ENCODE assay signal across 17 mouse cellular contexts in genomic region chr3:62962608-62963007, GRCm38 (mm10).
DNase-seq lines count a peak whose midpoint lies in the region; ATAC-seq and TF ChIP-seq lines count a peak whose summit lies in the region.
"Had no signal": no experiment of that assay in that cellular context is flagged by ENCODE, and none has a peak within 500 bp of the region (broad histone marks: within the 10 kb centered on the region; RNA-seq: fewer than 3 reads in every experiment).

No protein-coding gene starts in this region.

- H3K9me3 ChIP-seq in midbrain, postnatal 0 days (ENCODE audit: low read length) = no peaks in the 10 kb centered on the region
- H3K9me3 ChIP-seq: embryonic facial prominence, embryonic 13.5 days; limb, embryonic 10.5 days; liver, embryonic 13.5 days; neural tube, embryonic 13.5 days had no signal

- TF ChIP-seq CTCF in bone marrow macrophage, adult 2 months (IDR thresholded peaks at IDR 0.05; ENCODE audit: low read depth, low read length) = no peak
- no peak for TF ChIP-seq CTCF in midbrain, postnatal 0 days (IDR thresholded peaks at IDR 0.05)

- DNase-seq in adrenal gland, adult (ENCODE audit: inconsistent age in 2 of 2, low spot score in 1 of 2) = peak; percentile 15 to 58
- DNase-seq in adrenal gland, postnatal 4 days (ENCODE audit: low spot score in 2 of 2) = no peak
- peak; percentile 53 for DNase-seq in Muller cell, postnatal 12 days (ENCODE audit: inconsistent ontology term)
- peak; percentile 54 for DNase-seq in lung, postnatal 25 days (ENCODE audit: low spot score)
- no peak for DNase-seq in midbrain, postnatal 0 days (ENCODE audit: low spot score)
- no peak for DNase-seq in right cerebral cortex, postnatal 25 days
- no peak for DNase-seq in gastrocnemius, adult 8-10 months (ENCODE audit: low spot score in 2 of 2)
- DNase-seq: cerebellum, adult 11-12 months; kidney, adult 9 months; kidney, postnatal 4 days; layer of hippocampus, postnatal 36 days; liver, embryonic 13.5 days had no signal

- H3K4me3 ChIP-seq in bone marrow macrophage, adult 2 months (ENCODE audit: insufficient read depth, low read length) = no peak overlapping the region
- no peak overlapping the region for H3K4me3 ChIP-seq in midbrain, postnatal 0 days (ENCODE audit: low read depth, low read length)
- H3K4me3 ChIP-seq: embryonic facial prominence, embryonic 13.5 days; limb, embryonic 10.5 days; liver, embryonic 13.5 days; neural tube, embryonic 13.5 days had no signal

- H3K9ac ChIP-seq in midbrain, postnatal 0 days (replicated peaks; ENCODE audit: low read length, poor library complexity, severe bottlenecking) = no peak overlapping the region
- H3K9ac ChIP-seq: embryonic facial prominence, embryonic 13.5 days; liver, embryonic 13.5 days; neural tube, embryonic 13.5 days had no signal

- H3K27ac ChIP-seq in bone marrow macrophage, adult 2 months (ENCODE audit: insufficient read depth, low read depth, low read length) = peak overlapping the region; percentile 43; the same call in 1 of the 2 replicates
- no peak overlapping the region for H3K27ac ChIP-seq in midbrain, postnatal 0 days (ENCODE audit: low read depth, low read length)
- H3K27ac ChIP-seq: embryonic facial prominence, embryonic 13.5 days; limb, embryonic 10.5 days; liver, embryonic 13.5 days; neural tube, embryonic 13.5 days had no signal

- no peak for ATAC-seq in midbrain, postnatal 0 days (ENCODE audit: low FRiP score)
- ATAC-seq: midbrain, embryonic 16.5 days had no signal

- no peaks in the 10 kb centered on the region for H3K36me3 ChIP-seq in midbrain, postnatal 0 days (ENCODE audit: insufficient read depth, low read length)
- H3K36me3 ChIP-seq: embryonic facial prominence, embryonic 13.5 days; limb, embryonic 10.5 days; liver, embryonic 13.5 days; neural tube, embryonic 13.5 days had no signal

- peaks cover 2% of the 10 kb centered on the region; the same call in 1 of the 2 replicates for H3K4me1 ChIP-seq in bone marrow macrophage, adult 2 months (ENCODE audit: control insufficient read depth, insufficient read depth, low read length)
- H3K4me1 ChIP-seq in midbrain, postnatal 0 days (ENCODE audit: insufficient read depth, low read length) = no peaks in the 10 kb centered on the region
- H3K4me1 ChIP-seq: embryonic facial prominence, embryonic 13.5 days; limb, embryonic 10.5 days; liver, embryonic 13.5 days; neural tube, embryonic 13.5 days had no signal

- H3K27me3 ChIP-seq in midbrain, postnatal 0 days (ENCODE audit: insufficient read depth, low read length) = no peaks in the 10 kb centered on the region
- H3K27me3 ChIP-seq: embryonic facial prominence, embryonic 13.5 days; liver, embryonic 13.5 days; neural tube, embryonic 13.5 days had no signal

- TF ChIP-seq POLR2A in bone marrow macrophage, adult 2 months (IDR thresholded peaks at IDR 0.05; ENCODE audit: borderline replicate concordance, low read depth, low read length) = no peak

- no peak overlapping the region for H3K4me2 ChIP-seq in midbrain, postnatal 0 days (ENCODE audit: low read depth, low read length, poor library complexity, severe bottlenecking)
- H3K4me2 ChIP-seq: embryonic facial prominence, embryonic 13.5 days; liver, embryonic 13.5 days; neural tube, embryonic 13.5 days had no signal

- 43% methylated on average over 4 of the region's 4 CpGs for WGBS in midbrain, postnatal 0 days

Comparison
In these comparisons a context has a peak if more than half of its experiments do, and no peak if none do; other contexts are left out.
1. DNase-seq: peak in adrenal gland, adult (2 of 2), Muller cell, postnatal 12 days (single experiment) and lung, postnatal 25 days (single experiment); none in adrenal gland, postnatal 4 days (0 of 2), midbrain, postnatal 0 days (single experiment), right cerebral cortex, postnatal 25 days (single experiment) and gastrocnemius, adult 8-10 months (0 of 2).